Mouse (Mus musculus): ENCODE measurements around the gene Sult2a1.
"Not testable (repeated sequence)": the region's sequence is repeated elsewhere in the genome, so short reads cannot be mapped to it uniquely, and the experiment has no call there.

Gene Sult2a1

GRCm38 (mm10) chr7:13837309-13837708, at the start of gene Sult2a1:
TSS of gene Sult2a1 (minus strand) at chr7:13837409.
- DNase-seq: not testable (repeated sequence)

GRCm38 (mm10) chr7:13813913-13814312, 23.3 kb downstream of the Sult2a1 start:
- no peak for DNase-seq

Measured in lung, adult 18-20 months (tissue).